Comparison of ENCODE assay signal across 9 mouse cellular contexts in the genomic region with DNA sequence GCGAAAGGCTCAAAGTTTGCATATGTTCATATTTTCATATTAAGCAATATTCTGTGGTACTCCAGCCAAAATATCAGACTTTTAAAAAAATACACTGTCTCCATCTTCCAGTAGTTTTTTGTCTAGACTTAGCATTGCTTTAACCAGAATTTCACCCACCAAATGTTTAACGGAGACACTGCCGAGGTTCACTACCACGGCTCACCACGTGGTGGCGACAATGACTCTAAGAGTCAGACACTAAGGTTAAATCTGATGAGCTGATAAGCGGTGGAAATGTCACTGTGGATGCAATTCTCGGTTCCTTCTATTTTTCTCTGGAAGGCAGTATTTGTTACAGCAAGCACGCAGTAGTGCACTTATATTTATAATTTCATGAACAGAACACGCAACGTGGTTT.
DNase-seq lines count a peak whose midpoint lies in the region; TF ChIP-seq lines count a peak whose summit lies in the region.
"Had no signal": no experiment of that assay in that cellular context is flagged by ENCODE, and none has a peak within 500 bp of the region (broad histone marks: within the 10 kb centered on the region; RNA-seq: fewer than 3 reads in every experiment).

No protein-coding gene starts in this region.

- TF ChIP-seq RAD21 in MEL (IDR thresholded peaks at IDR 0.05; ENCODE audit: low read depth, low read length) = peak; percentile 44

- no peak overlapping the region for H3K27ac ChIP-seq in MEL (ENCODE audit: control insufficient read depth, low read depth, low read length)
- H3K27ac ChIP-seq: stomach, embryonic 15.5 days had no signal

- H3K79me2 ChIP-seq in MEL (ENCODE audit: control insufficient read depth, insufficient read depth, low read length, poor library complexity) = no peaks in the 10 kb centered on the region

- DNase-seq in 416B (ENCODE audit: low read depth) (peak; percentile 55), MEL (ENCODE audit: low read depth, low spot score) (peak; percentile 22)
- DNase-seq in cerebellum, adult 11 months = peak; percentile 66
- peak; percentile 57 for DNase-seq in forelimb bud, embryonic 11.5 days (ENCODE audit: low read depth, low spot score)
- DNase-seq in kidney, postnatal 25 days = peak; percentile 55 to 82
- DNase-seq in lung, adult 2 months = peak; percentile 62
- DNase-seq in right cerebral cortex, adult 2 months (ENCODE audit: low spot score in 2 of 2) = peak; percentile 91 to 96
- peak; percentile 61 for DNase-seq in urinary bladder, postnatal 14 days (ENCODE audit: low spot score)

- H3K36me3 ChIP-seq in MEL (ENCODE audit: control insufficient read depth in 1 of 2, insufficient read depth in 2 of 2, low read length in 2 of 2) = no peaks in the 10 kb centered on the region
- H3K36me3 ChIP-seq: stomach, embryonic 15.5 days had no signal

- no peak overlapping the region for H3K4me3 ChIP-seq in MEL (ENCODE audit: control insufficient read depth in 1 of 2, insufficient read depth in 1 of 2, low read depth in 2 of 2, low read length in 2 of 2)
- H3K4me3 ChIP-seq in lung, adult 2 months (replicated peaks; ENCODE audit: extremely low read depth, low read depth, low read length) = no peak overlapping the region
- H3K4me3 ChIP-seq: stomach, embryonic 15.5 days had no signal

- no peak for TF ChIP-seq EP300 in MEL (IDR thresholded peaks at IDR 0.05; ENCODE audit: low read depth in 1 of 2, low read length in 2 of 2)

- H3K4me1 ChIP-seq in MEL (ENCODE audit: control insufficient read depth in 1 of 2, insufficient read depth in 2 of 2, low read length in 2 of 2) = 0 out of 4 replicates have a peak, but pooled peaks cover 0 to 2% of the 10 kb centered on the region in 2 experiments
- H3K4me1 ChIP-seq in lung, adult 2 months (ENCODE audit: control insufficient read depth, insufficient read depth, low read length) = no peaks in the 10 kb centered on the region
- H3K4me1 ChIP-seq: stomach, embryonic 15.5 days had no signal

- peak; percentile 51 to 58 (median 56) for TF ChIP-seq CTCF in MEL (IDR thresholded peaks at IDR 0.05 in 2 of 3, conservative IDR thresholded peaks at IDR 0.05 in 1 of 3; ENCODE audit: control insufficient read depth in 1 of 3, insufficient read depth in 1 of 3, low read depth in 2 of 3, low read length in 3 of 3, poor library complexity in 1 of 3, severe bottlenecking in 1 of 3)
- TF ChIP-seq CTCF in lung, adult 2 months (IDR thresholded peaks at IDR 0.05; ENCODE audit: insufficient read depth, low read length) = peak; percentile 90

- H3K27me3 ChIP-seq in MEL (ENCODE audit: control insufficient read depth in 1 of 2, insufficient read depth in 2 of 2, low read length in 2 of 2) = no peaks in the 10 kb centered on the region; a peak in 1 of 4 replicates
- H3K27me3 ChIP-seq: stomach, embryonic 15.5 days had no signal

- H3K9me3 ChIP-seq in MEL (replicated peaks; ENCODE audit: insufficient read depth, low read length) = no peaks in the 10 kb centered on the region
- H3K9me3 ChIP-seq: stomach, embryonic 15.5 days had no signal

- TF ChIP-seq POLR2A in MEL (IDR thresholded peaks at IDR 0.05; ENCODE audit: control insufficient read depth in 1 of 2, insufficient read depth in 1 of 2, low read depth in 1 of 2, low read length in 2 of 2, poor library complexity in 1 of 2) = no peak
- no peak for TF ChIP-seq POLR2A in lung, adult 2 months (IDR thresholded peaks at IDR 0.05; ENCODE audit: borderline replicate concordance, extremely low read depth, low read depth, low read length)

- H3K9ac ChIP-seq in MEL (ENCODE audit: control insufficient read depth, low read depth, low read length, poor library complexity, severe bottlenecking) = no peak overlapping the region
- H3K9ac ChIP-seq: stomach, embryonic 15.5 days had no signal

- WGBS in lung, adult 2 months = 23% methylated on average over 11 of the region's 11 CpGs

TF ChIP-seq in MEL, 35 proteins besides CTCF, POLR2A, EP300 and RAD21:
- 0 out of 2 replicates have a peak, but pooled peaks have one; percentile 17 for TF ChIP-seq GATA1 (IDR thresholded peaks at IDR 0.05; ENCODE audit: low read depth, low read length)
- TF ChIP-seq POLR2AphosphoS2 (IDR thresholded peaks at IDR 0.05; ENCODE audit: low read length) = no peak
- peak; percentile 52 for TF ChIP-seq SMC3 (IDR thresholded peaks at IDR 0.05; ENCODE audit: low read depth, low read length)
- TF ChIP-seq TCF12 (IDR thresholded peaks at IDR 0.05; ENCODE audit: low read depth, low read length) = no peak

Comparison
In these comparisons a context has a peak if more than half of its experiments do, and no peak if none do; other contexts are left out.
1. DNase-seq: peak in every context shown above with its lines; median percentile 94 in right cerebral cortex, adult 2 months; 68 in kidney, postnatal 25 days; 66 in cerebellum, adult 11 months; 62 in lung, adult 2 months; 61 in urinary bladder, postnatal 14 days; 57 in forelimb bud, embryonic 11.5 days; 55 in 416B; 22 in MEL.